Mouse (Mus musculus): ENCODE results near the gene Galnt16.

- TF ChIP-seq CTCF (IDR thresholded peaks at IDR 0.05) (no peak), EP300 (IDR thresholded peaks at IDR 0.05; ENCODE audit: insufficient read depth, low read depth, low read length) (no peak), POLR2A (IDR thresholded peaks at IDR 0.05; ENCODE audit: insufficient read depth, low read depth, low read length) (no peak)
These were observed 7.4 kb downstream of the Galnt16 start for GRCm38 (mm10) chr12:80525513-80525912.

Measured in heart, adult 2 months (tissue).